Mouse (Mus musculus) thymus, postnatal 10 days (tissue): ENCODE results near the gene Fgfr2.
"Not testable (repeated sequence)": the region's sequence is repeated elsewhere in the genome, so short reads cannot be mapped to it uniquely, and the experiment has no call there.

ENCODE experiments used
- DNase-seq, 2 experiments: peaks; one replicate each; pipeline ENCODE4 v3.0.0; 2021; ENCODE audit warnings: low spot score in 2 of 2

Gene Fgfr2

DNA sequence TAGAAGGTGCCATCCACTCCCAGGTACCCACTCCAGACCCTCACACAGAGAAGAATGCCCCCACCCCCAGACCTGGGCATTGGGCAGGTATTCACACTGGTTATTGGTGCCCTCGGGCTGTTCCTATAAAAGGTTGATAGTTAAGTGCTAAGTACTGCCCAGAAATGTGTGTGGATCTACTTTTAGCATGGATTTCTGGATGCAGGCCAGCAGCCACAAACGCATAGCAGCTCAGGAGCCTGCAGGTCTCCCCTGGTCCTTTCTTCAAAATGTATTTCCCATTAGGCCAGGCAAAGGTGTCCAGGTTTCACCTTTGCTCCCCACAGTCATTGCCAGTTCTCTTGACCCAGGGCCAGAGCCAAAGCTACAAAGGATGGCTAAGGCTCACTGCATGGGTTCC is 614.0 kb downstream of the Fgfr2 start:
- DNase-seq = no peak

- peak in 1 of 2 experiments; percentile 23 for DNase-seq
Measured at GRCm38 (mm10) chr7:132507361-132507760, 615.8 kb downstream of the Fgfr2 start.

GRCm38 (mm10) chr7:132506226-132506625 is 616.9 kb downstream of the Fgfr2 start:
- no peak for DNase-seq

- not testable (repeated sequence) for DNase-seq
Measured at GRCm38 (mm10) chr7:132502445-132502844, 620.7 kb downstream of the Fgfr2 start.

DNA sequence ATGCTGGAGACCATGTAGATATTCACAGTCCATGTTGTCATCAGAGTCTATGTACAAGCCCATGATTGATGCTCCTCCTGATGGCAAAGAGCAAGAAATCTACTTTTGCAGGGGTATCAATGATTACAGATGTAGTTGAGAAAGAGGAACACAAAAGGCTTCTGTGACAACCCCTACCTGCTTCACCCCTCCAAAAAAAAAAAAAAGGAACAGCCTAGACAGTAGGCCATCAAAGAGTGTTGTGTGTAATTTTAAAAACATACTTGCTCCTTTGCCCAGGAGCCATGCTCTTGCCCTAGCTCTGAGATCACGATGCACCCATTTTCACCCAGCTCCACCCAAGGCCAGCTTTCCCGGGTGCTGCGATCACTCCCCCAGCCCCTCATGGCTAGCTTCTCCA is 626.0 kb downstream of the Fgfr2 start:
- no peak for DNase-seq

GRCm38 (mm10) chr7:132494263-132494662 is 628.9 kb downstream of the Fgfr2 start:
- DNase-seq = no peak

DNA sequence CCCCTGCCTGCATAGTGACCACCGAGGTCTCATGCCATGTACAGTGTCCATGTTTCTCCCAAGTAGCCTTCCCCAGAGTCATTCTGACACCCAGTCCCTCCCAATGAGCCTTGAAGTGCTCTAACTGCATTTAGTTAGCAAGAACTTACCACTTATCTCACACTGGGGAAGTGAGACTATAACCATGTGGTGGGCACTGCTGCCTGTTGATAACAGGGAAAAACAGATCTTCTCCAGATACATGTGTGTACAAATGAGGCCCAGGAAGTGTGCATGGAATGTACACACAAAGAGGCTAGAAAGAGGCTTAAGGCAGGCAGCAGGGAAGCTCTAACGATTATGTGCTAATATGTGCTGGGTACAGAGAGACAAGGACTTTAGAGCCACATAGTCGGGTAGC is 629.5 kb downstream of the Fgfr2 start:
- DNase-seq = no peak

DNA sequence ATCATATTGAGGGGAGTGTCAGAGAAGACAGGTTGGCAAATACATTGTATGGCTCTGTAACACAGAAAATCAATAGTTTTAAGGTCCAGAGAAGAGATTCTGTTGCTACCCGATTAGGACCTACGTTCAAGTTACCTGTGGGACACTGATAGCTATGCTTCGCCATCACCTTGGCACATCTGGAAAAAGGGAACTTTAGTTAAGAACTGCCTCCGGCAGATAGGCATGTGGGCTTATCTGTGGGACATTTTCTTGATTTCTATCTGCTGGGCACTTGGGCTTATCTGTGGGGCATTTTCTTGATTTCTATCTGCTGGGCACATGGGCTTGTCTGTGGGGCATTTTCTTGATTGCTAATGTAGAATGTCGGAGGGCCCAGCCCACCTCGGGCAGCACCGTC is 631.2 kb downstream of the Fgfr2 start:
- DNase-seq = no peak

DNA sequence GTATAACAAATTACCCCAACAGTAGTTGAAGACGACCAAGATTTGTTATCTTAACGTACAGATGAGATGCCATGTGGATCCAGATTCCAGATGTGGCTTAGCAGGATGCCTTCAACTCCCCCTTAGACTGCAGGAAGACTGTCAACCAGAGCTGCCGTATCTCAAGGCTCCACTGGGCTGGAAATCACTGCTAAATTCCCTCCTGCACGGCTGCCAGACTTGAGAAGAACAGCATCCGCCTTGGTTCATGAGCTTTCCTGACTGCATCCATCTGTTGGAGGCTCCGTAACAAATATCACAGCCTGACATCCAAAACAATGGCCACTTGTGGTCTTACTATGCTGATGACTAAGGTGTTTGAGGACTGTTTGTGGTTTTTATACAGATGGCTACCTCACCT is 635.8 kb downstream of the Fgfr2 start:
- no peak for DNase-seq

DNA sequence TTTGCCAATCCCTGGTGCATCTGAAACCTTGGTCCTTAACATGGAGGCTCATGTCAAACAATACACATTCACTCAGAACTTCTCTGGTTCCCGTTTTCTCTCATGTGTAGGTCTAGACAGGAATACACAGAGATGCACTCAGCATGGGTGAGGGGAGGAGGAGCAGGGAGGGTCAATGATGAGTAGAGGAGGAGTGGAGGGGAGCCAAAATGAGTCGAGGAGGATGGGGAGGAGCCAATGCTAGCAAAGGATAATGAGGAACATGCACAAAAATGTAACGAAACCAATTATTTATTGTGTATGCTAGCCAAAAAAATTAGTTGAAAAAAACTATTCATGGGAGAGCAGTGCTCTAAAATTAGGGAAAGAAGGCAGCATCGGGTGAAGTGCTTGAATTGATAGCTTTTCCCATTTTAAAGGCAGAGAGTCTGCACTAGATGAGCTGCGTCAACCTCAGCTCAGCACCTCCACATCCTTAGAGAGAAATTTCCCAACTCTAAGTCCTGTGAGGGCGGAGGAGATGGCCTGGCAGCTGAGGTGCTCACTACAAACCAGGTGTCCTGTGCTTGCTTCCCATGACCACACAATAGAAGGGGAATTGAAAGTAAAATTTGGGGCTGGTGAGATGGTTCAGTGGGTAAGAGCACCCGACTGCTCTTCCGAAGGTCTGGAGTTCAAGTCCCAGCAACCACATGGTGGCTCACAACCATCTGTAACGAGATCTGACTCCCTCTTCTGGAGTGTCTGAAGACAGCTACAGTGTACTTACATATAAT is 636.6 kb downstream of the Fgfr2 start:
- no peak for DNase-seq

- no peak for DNase-seq
Measured at GRCm38 (mm10) chr7:132484424-132484823, 638.7 kb downstream of the Fgfr2 start.

DNA sequence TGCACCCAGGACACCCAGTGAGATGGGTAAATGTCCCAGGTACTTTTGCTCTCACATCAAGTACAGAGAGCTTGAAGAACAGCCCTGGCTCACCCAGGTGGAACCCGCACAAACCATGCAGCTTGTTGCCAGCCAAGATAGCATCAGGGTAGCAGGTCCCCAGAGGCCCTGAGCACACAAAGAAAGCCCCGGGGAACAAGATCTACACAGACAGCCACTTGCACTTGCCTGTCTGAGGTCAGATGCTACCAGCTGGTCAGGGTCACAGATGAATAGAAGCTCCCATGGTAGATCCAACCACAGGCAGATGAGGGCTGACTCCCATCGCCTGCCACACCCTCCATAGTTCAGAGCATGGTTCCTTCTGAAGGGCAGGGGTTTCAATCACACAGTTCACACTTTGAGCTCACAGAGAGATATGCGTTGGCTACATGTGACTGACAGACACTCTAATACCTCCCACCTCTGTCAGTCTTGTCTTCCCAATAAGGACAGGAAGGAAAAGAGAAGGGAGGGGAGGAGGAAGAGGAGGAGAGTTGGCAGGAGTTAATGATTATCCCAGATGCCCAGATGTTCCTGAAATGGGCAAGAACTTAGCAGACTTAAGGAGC is 642.3 kb downstream of the Fgfr2 start:
- DNase-seq = no peak

DNA sequence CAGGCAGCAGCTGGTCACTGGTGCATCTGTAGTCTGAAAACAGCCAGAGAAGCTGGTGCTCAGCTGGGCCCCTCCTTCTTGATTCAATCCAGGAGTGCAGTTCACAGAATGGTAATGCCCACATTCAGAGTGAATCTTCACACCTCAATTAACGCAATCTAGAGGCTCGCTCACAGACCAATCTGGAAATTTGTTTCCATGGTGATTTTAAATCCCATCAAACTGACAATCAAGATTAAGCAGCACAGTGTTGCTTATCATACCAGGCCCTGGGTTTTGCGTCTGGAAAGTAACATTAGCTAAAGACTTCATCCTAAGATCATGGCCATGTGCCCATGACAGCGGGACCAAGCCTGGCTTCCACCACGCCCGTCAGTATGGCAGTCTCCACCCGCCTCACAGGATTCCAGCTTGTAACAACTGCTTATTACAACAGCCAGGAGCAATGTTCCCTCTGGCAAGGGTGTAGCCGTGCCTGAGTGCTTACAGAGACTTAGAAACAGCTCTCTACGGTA is 644.8 kb downstream of the Fgfr2 start:
- DNase-seq = no peak

GRCm38 (mm10) chr7:132477753-132478152 is 645.4 kb downstream of the Fgfr2 start:
- DNase-seq = no peak

- DNase-seq = no peak
Measured at GRCm38 (mm10) chr7:132476491-132476890, 646.7 kb downstream of the Fgfr2 start.

DNA sequence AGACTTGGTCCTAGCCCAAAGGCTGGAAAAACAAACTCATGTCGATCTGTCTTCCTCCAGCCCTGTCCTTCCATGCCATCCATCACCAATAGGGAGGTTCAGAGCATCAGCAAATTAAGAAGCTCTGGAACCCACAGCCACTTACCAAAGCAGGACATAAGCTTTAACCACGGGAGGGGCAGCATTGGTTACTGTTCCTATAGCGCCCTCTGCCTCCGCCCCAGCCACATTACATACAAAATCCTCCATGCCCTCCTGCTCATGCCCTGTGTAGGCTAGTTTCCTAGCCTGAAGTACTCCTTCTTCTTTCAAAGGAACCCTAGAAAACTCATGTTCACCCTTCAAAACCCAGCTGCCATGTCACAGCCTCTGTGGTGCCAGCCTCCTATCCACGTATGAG is 648.1 kb downstream of the Fgfr2 start:
- DNase-seq = peak; percentile 10 to 63

DNA sequence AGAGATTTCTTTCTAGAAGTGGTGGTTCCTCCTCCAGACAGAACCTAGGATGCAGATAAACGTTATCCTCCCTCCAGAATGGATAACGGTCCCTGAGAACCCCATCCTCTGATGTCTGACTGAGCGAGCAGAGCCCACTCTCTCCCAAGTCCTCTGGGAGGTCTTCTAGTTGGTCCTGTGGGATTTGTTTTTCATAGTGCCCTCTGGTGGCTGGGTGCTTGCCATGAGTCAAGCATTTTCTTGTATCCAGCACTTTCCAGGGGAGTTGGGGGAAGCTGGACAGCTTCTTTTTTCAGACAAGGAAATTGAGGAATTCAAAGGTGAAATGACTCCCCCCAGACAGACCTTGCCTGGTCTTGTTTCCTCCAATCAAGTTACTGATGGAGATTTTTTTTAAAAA is 651.8 kb downstream of the Fgfr2 start:
- peak in 1 of 2 experiments; percentile 41 for DNase-seq

- DNase-seq = no peak
Measured at GRCm38 (mm10) chr7:132468391-132468790, 654.8 kb downstream of the Fgfr2 start.

DNA sequence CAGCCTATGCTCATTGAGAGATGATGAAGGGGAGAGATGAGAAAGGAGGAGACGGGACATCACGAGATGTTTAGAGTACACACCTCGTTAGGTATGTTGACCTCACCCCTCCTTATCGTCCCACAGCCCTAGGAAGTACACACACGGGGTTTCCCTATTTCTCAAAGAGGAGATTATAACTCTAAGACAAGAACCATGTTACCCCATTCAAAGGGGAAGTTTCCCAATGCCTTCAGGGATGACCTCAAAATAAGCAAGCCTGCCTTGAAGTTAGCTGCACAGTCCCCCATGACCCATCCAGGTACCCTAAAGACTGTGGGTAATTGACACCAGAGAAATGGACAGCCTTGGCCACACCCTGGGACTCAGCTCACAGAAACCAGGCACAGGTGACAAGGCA is 657.3 kb downstream of the Fgfr2 start:
- no peak for DNase-seq

GRCm38 (mm10) chr7:132464894-132465293 is 658.3 kb downstream of the Fgfr2 start:
- no peak for DNase-seq

DNA sequence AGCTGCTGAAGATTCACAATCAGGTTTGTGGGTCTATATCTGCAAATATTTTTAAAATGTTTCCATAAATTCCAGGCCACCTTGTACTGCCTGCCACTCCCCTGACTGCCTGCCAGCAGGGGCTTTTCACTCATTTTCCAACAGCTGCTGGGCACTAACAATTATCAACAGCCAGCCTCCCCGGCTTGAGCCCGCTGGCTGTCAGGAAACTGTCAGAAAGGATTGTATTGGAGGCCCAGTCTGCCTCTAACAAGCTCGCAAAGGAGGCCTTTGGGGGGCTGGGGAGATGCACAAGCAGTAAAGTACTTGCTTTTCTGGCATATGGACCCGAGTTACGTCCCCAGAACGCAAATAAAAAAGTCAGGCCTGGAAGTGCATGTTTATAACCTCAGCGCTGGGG is 664.7 kb downstream of the Fgfr2 start:
- DNase-seq = no peak

GRCm38 (mm10) chr7:132455071-132455720 is 668.0 kb downstream of the Fgfr2 start:
- DNase-seq = no peak
